Mouse (Mus musculus): ENCODE data around the gene Ryr3.
"Not testable (repeated sequence)": the region's sequence is repeated elsewhere in the genome, so short reads cannot be mapped to it uniquely, and the experiment has no call there.

Ryr3 gene

DNA sequence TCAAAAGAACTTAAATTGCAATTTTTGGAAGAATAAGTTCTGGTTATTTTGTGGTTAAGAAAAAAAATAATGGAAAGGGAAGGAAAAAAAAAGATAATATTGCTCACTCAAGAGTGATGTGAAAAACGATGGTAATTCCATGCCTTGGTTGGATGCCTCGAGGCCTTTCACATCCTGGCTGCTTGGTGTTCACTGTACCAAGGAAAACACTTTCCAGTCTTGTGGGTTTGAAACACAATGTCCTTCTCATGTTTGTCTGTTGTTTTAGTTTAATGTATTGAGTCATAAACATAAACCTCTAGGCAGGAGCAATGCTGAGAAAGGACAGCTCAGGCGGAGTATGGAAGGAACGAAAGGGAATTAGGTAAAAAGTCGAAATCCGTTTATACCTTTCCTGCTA lies 122.8 kb downstream of the Ryr3 start:
- no peak for DNase-seq

DNA sequence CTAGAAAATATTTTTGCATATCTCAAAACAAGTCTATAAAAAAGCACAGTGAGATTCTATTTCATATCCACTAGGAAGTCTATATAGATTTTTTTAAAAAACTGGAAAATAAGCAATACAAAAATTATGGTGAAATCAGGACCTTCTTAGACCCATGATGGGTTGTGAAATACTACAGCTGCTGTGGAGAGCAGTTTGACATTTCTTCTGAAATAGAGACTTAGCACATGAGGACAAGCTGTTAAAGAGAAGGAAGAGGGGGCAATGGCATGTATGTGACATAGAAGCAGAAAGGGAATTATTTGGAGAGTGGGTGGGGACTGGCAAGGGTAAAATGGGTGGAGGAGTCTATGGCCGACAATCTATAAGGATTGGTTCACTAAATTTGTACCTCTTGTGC lies 124.1 kb downstream of the Ryr3 start:
- DNase-seq: no peak

DNA sequence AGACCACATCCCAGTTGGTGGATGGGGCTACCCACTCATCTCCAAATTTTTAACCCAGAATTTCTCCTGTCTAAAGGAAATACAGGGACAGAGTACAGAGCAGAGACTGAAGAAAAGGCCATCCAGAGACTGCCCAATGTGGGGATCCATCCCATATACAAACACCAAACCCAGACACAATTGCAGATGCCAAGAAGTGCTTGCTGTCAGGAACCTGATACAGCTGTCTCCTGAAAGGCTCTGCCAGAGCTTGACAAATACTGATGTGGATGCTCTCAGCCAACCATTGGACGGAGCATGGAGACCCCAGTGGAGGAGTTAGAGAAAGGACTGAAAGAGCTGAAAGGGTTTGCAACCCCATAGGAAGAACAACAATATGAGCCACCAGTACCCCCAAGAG lies 125.6 kb downstream of the Ryr3 start:
- DNase-seq: not testable (repeated sequence)

DNA sequence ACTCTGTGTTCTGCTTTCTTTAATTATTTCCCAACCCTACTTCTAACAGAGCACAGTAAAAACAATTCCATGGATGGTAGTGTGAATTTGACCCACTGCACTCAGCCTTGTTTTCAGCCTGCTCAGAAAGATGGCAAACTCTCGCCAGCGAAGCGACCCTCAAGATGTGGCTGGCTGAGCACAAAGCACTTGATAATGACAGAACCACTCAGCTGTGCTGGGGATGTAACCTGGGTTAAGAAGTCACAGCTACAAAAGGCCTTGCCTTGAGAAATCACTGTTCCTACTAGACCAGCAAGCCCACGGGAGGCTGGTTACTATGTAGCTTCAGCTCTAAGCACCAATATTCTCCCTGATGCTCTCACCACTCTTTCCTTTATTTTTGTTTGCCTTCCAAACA lies 140.5 kb downstream of the Ryr3 start:
- DNase-seq: no peak

DNA sequence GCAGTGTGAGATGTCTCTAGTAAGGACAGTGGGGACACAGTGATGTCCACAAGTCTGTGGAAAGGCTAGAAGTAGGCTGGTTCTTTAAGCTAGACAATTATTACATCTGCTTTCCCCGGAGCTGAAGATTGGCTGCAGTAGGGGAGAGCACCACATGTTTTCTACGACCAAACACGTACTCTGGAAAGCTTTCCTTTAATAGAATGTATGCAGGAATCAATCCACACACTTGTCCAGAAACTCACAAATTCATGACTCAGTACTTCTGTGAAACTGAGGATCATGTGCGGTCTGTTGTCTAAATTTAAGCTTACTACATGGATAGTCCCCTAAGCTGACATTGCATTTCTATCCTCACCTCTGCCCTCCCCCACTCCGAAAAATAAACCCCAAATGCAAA lies 157.5 kb downstream of the Ryr3 start:
- DNase-seq: no peak

DNA sequence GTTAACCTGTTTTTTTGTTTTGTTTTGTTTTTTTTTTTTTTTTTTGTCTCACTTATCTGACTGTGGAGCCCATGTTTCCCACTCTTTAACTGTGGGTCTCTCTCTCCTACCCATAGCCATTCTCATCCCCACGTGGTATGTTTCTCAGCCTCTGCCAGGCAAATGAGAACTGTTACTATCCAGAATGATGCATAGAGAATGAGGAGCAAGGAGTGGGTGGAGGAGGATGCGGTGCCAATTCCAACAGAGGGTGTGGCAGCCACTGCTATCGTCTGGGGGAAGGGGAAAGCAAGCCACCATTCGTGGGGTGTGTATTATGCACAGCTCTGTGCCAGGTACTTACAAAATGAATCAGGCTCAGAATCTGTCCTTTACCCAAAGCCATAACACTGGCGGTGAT lies 158.0 kb downstream of the Ryr3 start:
- DNase-seq: no peak

DNA sequence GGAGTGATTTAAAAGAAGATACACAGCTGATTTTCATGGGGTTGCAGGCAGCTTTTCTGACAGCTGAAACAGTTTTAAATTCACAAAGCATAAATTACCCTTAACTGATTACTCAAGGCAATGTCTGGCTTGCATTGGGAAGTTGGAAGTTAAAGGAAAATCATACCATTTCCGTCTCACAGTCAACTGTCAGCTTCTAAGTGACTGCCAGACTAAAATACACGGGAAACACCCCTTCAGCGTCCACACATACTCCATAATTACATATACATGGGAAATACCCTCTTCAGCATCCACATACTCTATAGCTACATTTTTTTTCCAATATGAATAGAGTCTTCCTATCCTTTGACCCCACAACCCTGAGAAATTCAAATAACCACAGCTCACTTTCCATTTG lies 158.8 kb downstream of the Ryr3 start:
- DNase-seq: no peak

DNA sequence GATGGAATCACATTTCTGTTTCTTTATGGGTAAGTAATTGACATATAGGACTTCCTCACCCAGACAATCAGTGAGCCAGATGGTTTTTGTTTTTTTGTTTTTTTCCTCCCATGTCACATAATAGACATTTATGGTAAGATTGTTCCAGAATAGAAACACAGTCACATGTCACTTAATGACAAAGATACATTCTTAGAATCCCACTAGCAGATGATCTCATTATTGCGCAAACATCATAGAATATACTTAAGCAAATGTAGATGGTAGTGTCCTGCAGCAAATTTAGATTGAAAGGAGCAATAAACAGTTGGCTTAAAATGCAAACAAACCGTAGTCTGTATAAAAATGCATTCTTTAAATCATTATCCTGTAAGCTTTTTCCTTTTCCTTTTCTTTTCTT lies 161.3 kb downstream of the Ryr3 start:
- DNase-seq: no peak

DNA sequence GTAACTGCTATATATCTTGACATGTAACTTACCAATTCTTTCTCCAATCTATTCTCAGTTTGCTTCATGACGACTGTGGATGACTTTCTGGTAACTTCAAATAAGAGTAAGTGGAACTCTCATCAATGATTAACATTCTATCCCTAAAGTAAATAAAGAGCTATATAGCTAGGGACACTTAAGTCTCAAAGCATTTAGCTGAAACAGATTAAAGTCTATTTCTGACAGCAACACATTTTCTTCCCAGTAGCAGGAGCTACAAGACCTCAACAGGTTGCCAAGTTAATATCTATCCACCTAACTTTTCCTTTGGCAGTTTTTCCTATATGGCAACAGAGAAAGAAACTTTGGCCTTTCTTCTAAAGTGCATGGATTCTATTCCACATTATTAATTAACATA lies 167.1 kb downstream of the Ryr3 start:
- DNase-seq: no peak

DNA sequence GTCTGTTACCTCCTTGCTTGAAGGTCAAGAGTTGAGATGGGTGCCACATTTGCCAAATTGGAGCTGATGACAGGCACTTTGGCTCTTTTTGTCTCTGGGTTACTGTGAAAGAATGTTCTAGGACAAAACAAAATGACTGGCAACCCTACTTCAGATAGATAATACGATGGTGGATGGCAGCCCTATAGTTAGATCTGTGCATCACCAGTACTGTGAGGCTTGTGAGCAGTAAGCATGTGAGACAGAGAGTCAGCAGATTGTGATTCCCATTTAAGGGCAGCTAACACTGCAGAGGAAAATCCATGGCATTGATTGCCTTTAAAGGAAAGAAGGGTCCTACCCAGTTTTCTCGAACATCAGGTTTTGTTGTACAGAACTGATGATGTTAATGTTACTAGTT lies 180.3 kb downstream of the Ryr3 start:
- no peak for DNase-seq

DNA sequence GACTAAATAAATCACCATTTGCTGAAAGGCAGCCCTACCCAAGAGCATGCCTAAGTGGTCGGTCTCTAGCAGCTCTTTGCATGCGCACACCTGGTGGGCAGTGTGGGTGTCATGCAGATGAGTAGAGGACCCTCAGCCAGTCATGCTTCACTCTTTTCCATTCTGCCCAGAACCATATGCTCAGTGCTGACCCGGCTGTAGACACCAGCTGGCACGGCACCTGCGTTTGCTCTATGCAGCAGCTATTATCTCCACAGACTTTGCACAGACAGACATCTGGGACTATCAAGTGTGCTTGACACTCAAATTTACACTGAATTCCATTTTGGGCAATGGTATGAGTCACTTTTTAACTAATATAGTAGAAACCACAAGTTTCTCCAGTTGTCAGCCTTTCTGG lies 186.2 kb downstream of the Ryr3 start:
- no peak for DNase-seq

DNA sequence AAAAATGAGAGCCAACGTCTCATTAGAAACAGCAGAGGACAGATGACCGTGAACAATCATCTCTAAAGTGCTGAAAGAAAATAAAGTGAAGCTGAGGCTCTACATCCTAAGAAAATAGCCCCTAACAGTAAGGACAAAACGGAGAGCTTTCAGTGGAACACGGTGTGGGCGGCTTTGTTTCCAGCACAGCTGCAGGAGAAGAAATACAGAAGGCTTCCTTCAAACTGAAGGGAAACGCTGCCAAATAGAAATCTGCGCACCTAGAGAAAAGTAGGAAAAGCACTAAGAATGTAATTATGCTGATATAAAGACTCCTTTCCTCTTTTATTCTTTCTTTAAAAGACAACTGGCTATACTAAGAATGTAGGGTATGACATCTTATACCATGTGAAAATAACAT lies 197.0 kb downstream of the Ryr3 start:
- DNase-seq: no peak

DNA sequence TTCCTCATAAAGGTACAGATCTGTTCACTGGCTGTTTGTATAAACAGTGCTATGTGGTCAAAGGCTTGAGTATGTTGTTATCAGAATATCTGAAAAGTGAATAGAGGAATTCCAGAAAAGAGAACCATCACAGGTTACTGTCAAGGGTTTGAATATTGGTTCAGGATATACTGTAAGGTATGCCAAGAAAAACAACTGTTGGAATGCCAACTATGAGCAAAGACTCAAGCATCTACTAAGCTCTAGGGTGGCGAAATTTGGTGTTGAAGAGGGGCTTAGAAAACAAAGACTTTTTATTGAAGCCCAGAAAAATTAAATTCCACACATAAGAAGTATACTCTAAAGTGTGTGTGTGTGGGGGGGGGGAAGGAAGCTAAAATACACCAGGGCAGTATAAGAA lies 198.6 kb downstream of the Ryr3 start:
- DNase-seq: no peak

DNA sequence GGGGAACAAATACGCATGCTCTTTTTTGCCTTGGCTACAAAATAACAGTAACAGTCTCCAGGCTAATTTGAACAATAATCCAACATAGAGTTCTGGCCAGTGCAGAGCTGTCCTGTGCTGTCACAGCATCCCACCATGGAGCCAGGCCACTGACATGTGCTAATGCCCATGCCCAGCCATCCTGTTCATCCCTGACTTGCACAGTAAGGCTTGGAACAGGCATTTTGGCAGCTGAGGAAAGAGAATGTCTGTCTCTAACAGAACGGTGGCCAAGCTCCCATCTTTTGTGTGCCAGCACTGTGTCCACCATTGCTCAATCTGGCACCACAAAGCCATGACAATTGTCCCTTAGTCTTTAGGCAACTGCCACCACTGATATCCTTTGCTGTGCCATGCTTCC lies 200.7 kb downstream of the Ryr3 start:
- peak; percentile 46 for DNase-seq

DNA sequence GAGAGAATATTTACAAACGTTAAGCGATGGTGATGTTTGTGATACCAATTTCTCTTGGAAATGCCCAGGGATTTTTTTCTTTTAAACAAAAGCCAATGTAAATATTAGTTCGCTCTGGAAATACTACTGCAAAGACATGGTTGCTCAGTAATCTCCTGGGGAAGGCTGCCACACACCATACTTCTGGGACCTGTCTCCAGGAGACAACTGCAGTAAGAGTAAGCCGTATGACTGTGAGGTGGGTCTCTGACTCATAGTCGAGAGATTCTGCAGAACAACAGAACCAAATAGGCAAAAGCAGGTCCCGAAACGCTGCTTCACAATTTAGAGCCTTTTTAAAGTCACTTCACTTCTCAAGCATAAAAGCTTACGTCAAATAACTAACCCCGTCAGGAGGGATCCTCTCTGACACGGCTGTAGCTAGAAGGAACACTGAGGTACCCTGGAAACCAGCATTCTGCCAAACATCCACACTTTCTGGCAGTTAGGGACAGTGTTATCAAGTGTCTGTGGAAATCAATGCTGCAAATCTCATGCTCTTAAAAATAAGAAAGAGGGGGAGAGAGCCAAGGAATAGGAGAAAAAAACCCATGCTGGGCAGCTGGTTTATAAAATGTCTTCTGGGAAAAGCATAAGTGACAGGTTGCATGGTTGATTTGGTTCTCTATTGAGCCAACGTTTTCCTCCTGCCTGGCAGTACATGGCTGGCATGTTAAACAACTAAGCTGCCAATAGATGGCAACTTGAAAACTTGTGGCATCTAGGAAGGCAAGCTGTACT lies 207.7 kb downstream of the Ryr3 start:
- no peak for DNase-seq

DNA sequence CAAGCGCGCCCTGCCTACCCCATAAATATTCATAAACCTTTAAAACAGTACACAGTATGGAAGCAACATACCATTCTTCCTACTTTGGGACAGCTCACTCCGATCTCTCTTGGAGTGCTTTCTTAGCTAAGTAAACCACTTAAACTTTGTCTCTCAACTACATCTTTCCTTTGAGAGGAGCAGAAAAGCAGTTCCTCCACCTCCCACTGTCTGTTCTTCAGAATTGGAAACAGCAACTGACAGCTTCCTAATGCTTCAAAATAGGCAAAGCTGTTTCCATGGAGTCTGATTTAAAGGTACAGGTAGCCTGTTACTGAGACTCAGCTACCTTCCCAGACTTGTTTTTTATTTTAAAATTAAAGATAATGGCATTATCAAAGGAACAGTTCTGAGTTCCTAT lies 218.4 kb downstream of the Ryr3 start:
- no peak for DNase-seq

DNA sequence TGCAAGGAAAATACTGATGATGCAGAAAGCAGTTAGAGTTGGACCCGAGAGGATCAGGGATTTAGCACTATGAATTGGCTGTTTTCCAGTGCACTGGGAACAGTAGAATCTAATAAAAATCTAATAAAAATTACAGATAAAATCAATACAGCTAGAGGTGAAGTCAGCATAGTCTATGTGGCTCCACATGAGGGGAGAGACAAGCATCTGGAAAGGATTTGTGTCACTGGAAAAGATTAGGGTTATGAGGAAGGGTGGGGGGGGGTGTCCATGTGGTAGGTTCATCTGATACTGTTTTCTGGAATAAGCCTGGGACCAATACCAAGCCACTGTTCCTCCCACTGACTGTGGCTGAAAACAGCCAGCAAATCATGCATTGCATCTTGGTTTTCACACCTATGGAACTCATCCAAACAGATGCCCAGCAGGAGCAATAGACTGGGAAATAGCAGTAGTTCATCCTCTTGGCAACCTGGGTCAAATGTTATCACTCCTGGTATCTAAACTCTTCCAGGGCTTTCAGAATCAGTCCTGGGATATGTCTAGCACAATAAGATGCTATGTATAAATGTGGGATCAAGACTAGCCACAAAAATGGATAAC lies 233.9 kb downstream of the Ryr3 start:
- DNase-seq: peak; percentile 8

DNA sequence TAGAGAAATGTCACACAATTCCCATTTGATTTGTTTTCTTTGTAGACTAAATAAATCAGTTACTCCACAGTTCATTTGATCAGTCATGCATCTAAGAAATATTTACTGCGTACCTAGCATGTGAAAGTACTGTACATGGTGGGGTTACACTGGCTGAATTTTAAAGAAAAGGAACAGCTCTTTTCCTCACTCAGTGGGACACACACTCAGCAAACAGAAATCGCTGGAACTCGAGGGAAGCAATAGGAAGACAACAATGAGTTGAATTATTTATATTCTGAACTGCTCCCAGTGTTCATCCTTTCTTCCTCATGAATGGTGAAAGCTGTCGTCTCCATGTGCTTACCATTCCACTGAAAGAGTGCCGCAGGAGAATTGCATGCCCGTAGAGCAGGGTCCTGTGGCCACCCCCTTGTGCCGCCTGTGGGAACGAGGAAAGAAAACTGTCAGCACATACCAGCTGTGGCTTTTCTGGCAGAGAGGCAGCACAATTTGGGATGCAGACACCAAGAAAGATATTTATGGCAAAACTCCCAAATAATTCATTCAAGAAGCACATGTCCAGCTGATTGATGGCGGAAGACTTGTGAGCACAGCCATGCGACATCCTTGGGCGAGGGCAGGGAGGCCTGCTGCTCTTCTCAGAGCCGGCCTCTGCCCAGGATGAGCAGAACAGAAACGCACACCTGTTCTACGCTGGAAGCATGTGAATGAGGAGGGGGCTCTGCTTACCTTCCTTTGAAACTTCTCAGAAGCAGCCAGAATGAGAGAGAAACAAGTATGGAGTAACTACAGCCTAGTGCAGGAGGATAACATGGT lies 249.9 kb downstream of the Ryr3 start:
- DNase-seq: no peak

DNA sequence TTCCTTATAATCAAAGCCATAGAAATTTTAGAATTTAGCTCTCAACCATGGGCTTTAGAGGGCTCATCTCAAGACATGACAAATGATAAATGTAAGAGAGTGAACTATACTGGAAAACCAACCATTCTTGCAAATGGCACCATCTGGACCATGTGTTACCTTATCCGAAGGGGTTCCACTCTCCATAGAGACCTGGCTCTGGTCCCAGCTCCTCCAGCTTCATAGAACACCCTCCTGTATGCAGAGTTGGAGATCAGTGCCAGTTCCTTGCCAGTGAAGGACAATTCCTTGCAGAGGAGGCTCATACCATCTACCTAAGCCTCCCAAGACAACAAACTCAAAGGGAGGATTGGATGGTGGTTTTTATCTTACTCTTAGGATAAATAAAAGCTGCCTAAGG lies 268.0 kb downstream of the Ryr3 start:
- no peak for DNase-seq

DNA sequence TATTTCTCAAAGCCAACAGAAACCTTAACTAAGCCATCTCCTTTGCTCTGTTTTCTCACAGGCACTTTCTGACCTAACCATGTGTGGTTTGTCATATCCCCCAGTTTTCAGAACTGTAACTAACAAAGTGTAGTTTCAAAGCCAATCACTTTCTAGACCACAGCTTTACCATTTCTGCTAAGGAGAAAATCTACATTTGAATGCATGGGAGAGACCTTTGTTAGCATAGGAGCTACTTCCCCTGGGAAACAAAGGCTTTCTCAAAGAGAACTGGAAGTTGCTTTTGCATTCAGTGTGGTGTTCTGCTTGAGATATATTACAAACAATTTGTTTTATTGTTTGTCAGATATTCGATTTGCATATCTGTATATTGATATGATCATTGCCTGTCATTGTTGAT lies 285.1 kb downstream of the Ryr3 start:
- DNase-seq: no peak

DNA sequence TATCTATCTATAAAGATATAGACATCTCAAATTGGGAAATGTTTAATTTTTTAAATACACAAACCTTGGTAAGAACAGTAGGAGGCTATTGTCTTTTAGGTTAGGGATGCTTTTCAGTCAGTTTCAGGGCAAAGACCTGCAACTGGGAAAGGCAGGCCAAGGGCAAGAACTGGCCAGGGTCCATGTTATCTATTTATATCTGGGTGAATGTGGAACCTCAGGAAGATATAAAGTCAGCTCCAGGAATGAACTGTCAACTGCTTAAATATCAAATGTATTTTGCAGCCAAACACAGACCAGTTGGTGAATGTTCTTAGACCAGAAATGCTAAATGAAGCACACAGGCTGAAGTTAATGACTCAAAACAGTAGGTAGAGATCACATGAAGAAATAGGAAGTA lies 303.1 kb downstream of the Ryr3 start:
- peak; percentile 16 for DNase-seq

DNA sequence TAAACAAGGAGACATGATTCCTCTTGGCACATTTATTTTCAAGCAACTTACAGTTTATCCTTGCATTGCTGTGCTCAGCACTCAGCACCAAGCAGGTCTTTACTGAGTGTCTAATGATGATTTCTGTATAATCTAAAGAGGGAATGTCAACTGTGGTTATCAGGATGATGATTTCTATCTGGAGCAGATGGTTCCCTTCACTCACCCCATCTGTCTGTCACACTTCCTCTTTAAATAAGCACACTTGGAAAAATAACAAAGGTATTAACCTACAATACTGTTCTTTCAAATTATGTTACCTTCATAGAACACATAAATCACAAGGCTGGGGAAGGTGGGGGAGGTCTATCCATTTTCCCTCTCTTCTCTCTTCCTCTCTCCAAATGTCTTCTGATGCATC lies 304.3 kb downstream of the Ryr3 start:
- DNase-seq: no peak

DNA sequence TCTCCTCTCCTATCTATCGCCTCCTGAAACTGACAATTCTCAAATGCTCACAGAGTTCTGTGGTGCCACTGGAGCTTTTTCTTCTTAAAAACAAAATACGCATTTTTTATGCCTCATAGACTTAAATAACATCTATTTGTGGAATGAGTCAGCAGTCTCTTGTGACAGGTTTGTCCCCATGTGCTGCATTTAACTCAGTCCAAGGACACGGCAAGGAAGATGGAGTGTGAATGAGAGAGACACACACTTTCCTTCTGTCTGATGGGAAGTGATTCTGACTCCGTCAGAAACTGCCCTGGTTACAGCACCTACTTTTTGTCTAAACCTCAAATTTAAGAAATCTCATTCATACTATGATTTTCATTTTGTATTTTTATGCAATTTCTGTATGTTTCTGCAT lies 306.3 kb downstream of the Ryr3 start:
- no peak for DNase-seq

DNA sequence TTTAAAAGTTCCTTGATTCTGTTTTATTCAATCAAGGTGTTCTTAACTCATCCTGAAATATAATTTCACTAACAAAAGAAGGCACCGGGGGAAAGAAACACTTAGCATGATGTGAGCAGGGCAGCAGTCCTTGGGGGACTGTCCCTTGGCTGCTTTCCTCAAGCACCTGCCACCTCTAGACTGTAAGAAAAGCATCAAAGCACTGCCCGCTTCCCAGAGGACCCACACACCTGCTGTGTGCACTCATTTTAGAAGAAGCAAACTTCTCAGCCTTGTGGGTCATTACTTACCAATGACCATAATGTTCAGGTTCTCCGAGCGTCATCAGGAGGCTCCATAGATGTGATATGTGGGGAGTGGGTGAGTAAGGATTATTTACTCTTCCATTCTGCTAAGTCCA lies 307.8 kb downstream of the Ryr3 start:
- no peak for DNase-seq
